Mouse (Mus musculus) stomach, postnatal 0 days (tissue): ENCODE data around the gene Ube3c. TPM values are rescaled to one million over a fixed set of nuclear protein-coding genes. Genes with fewer than 3 reads are reported as not detected.
"Not testable (repeated sequence)": the region's sequence is repeated elsewhere in the genome, so short reads cannot be mapped to it uniquely, and the experiment has no call there.

Experiments used
- ATAC-seq: fragments of 200-750 bp; cut with Nextera tagmentation; 2 replicates; pipeline ENCODE4 v1.8.0; 2017; ENCODE audit not compliant: low FRiP score, low TSS enrichment
- DNase-seq: peaks from one replicate; pipeline ENCODE4 v3.0.0-alpha.2; 2016; ENCODE audit warnings: low spot score
- H3K27ac ChIP-seq: fragments of 300-500 bp; sonication (generic); replicated peaks from 2 replicates; pipeline ENCODE4 v1.5.1; 2014; ENCODE audit warnings: mild to moderate bottlenecking, control low read depth
- H3K27me3 ChIP-seq: fragments of 300-500 bp; sonication (generic); 2 replicates; pipeline ENCODE4 v1.6.1; 2014; ENCODE audit warnings: low read length; ENCODE audit not compliant: control insufficient read depth, insufficient read depth
- H3K36me3 ChIP-seq: fragments of 300-500 bp; sonication (generic); 2 replicates; pipeline ENCODE4 v1.6.1; 2014; ENCODE audit warnings: low read length, mixed read lengths; ENCODE audit not compliant: control insufficient read depth, insufficient read depth
- H3K4me1 ChIP-seq: fragments of 300-500 bp; sonication (generic); replicated peaks from 2 replicates; pipeline ENCODE4 v1.6.1; 2014; ENCODE audit warnings: antibody characterized with exemption; ENCODE audit not compliant: control insufficient read depth, insufficient read depth
- H3K4me2 ChIP-seq: fragments of 300-500 bp; sonication (generic); replicated peaks from 2 replicates; pipeline ENCODE4 v1.6.1; 2014; ENCODE audit warnings: low read depth, mild to moderate bottlenecking, control low read depth, moderate library complexity
- H3K4me3 ChIP-seq: fragments of 300-500 bp; sonication (generic); 2 replicates; pipeline ENCODE4 v1.5.1; 2014; ENCODE audit warnings: low read depth, low read length, control low read depth
- H3K9ac ChIP-seq: fragments of 300-500 bp; sonication (generic); 2 replicates; pipeline ENCODE4 v1.6.1; 2014; ENCODE audit warnings: mild to moderate bottlenecking, low read length, control low read depth, mixed read lengths
- H3K9me3 ChIP-seq: fragments of 300-500 bp; sonication (generic); 2 replicates; pipeline ENCODE4 v1.6.1; 2016; ENCODE audit warnings: low read length; ENCODE audit not compliant: control insufficient read depth
- CTCF ChIP-seq: IDR thresholded peaks from 2 replicates; pipeline ENCODE4 v1.5.1; 2016; ENCODE audit warnings: antibody characterized with exemption, low read depth, mild to moderate bottlenecking, moderate library complexity
- EP300 ChIP-seq: optimal IDR thresholded peaks from 2 replicates; pipeline ENCODE3; 2016; ENCODE audit warnings: antibody characterized with exemption
- WGBS: fragments of 180-500 bp; shearing (Covaris S2); extraction: QIAGEN DNeasy Blood & Tissue Kit; methylation state at CpG from one replicate; pipeline ENCODE4 v1.1.7; 2014; 5-methylcytosine and 5-hydroxymethylcytosine counted together
- polyA plus RNA-seq: library from polyadenylated mRNA; unstranded; fragments of >200 nt; fragmentation: Nextera tagmentation; extraction: Ambion mirVana; gene quantifications from 2 replicates; pipeline ENCODE4 v1.2.1, GENCODE M21; 2015

Gene Ube3c
- polyA plus RNA-seq, 1 experiment from 2014 or later: 13.1 TPM

DNA sequence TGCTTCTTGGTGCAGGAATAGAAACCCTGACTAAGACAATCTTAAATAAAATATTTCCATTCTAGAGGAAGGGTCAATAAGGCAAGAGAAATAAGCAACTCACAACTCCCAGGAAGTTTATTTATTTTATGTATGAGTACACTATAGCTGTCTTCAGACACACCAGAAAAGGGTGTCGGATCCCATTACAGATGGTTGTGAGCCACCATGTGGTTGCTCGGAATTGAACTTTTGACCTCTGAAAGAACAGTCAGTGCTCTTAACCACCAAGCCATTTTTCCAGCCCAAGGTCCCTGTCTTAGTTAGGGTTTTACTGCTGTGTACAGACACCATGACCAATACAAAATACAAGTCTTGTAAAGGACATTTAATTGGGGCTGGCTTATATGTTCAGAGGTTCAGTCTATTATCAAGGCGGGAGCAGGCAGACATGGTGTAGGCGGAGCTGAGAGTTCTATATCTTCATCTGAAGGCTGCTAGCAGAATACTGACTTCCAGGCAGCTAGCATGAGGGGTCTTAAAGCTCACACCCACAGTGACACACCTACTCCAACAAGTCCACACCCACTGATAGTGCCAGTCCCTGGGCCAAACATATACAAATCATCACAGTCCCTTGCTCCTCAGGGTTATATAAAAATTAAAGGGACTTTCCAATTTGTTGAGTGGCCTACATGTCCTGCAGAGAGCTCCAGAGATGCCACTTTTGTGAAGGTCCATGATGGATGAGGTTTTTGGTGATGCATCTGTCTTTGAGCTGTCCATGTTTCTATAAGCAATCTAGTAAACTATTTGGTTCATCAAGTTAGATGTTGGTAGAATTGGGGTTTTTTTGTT, 9.0 kb downstream of the Ube3c start:
- no peak overlapping the region for H3K4me3 ChIP-seq
- H3K4me2 ChIP-seq: no peak overlapping the region
- H3K27me3 ChIP-seq: no peaks in the 10 kb centered on the region
- TF ChIP-seq EP300: no peak
- no peak for TF ChIP-seq CTCF
- H3K27ac ChIP-seq: no peak overlapping the region
- no peak for DNase-seq
- ATAC-seq: no peak
- no peaks in the 10 kb centered on the region for H3K9me3 ChIP-seq
- H3K4me1 ChIP-seq: no peaks in the 10 kb centered on the region
- 88% methylated on average over 4 of the region's 4 CpGs for WGBS
- no peak overlapping the region for H3K9ac ChIP-seq
- H3K36me3 ChIP-seq: 0 out of 2 replicates have a peak, but pooled peaks cover 4% of the 10 kb centered on the region

DNA sequence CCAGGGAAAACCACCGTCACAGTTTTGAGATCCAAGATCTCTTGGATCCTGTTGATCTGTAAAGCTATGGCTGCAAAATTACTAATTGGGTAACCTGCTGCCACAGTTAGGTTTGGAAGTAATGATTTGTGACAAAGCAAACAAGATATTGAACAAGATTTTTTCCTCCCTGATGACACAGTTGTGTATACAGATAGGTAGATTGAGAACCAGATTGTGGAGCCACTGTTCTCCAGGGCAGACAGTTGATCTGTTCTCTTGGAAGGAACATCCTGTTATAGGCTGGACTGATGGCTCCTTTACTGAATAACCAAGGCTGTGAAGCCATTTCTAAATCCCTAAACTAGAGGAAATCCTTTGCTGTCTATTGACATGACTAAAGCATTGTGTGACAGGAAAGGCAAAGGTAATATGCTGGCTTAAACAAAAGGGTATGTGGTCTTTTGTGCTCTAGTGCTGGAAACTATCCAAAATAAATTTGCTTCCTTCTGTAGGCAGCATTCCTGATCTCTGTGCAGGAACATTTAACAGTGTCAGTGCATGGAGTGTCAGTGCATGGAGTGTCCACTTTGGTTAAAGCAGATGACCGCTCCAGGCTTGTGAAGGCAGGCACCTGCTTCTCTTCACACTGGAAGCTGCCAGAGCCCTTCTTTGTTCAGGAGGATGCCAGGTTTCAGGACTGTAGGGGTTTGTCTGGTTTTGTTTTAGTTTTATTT, 15.0 kb downstream of the Ube3c start:
- DNase-seq (no peak), ATAC-seq (no peak)
- Histone ChIP-seq H3K4me2 (no peak overlapping the region), H3K36me3 (0 out of 2 replicates have a peak, but pooled peaks cover 4% of the 10 kb centered on the region), H3K27me3 (no peaks in the 10 kb centered on the region), H3K4me3 (no peak overlapping the region), H3K4me1 (no peaks in the 10 kb centered on the region), H3K9ac (no peak overlapping the region), H3K27ac (no peak overlapping the region), H3K9me3 (no peaks in the 10 kb centered on the region)
- TF ChIP-seq EP300 (no peak), CTCF (no peak)
- WGBS: 51% methylated on average over 2 of the region's 2 CpGs

DNA sequence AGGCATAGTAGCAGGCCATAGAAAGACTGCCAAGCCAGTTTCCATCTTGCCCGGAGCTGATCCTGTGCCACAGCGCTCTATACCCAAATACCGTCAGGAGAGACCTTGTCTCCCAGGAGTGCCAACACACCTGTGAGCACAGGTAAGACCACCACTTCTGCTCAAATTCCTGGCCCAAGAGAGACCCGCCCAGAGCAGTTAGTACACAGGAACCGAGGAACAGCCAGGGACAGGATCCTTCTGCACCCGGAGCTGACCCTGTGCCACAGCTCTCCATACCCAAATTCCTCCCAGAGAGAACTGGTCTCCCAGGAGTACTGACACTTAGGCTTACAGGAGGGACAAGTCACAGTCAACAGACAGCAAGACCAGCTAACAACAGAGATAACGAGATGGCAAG, 23.1 kb downstream of the Ube3c start:
- not testable (repeated sequence) for H3K4me3 ChIP-seq, H3K27ac ChIP-seq, H3K4me2 ChIP-seq, H3K9me3 ChIP-seq, H3K4me1 ChIP-seq, H3K27me3 ChIP-seq, H3K9ac ChIP-seq, ATAC-seq, DNase-seq
- peaks cover 12% of the 10 kb centered on the region for H3K36me3 ChIP-seq
- 99% methylated on average over 7 of the region's 7 CpGs for WGBS

DNA sequence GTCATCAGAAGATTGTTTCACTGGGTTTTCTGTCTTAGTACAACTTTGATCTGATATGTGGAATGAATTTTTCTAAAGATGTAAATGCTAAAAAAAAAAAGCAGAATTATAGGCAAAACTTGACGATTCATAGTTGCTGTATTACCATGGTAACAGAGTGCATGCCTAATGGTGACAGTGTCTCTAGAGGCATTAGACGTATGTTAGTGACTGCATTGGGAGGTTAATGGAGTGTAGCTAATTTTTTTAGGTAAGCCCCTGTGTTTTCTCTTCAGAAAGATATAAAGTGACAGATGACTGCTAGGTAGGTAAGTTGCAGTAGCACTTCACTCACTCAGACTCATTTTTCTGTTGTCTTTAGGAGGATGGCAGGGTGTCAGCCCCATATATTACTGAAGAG, 37.5 kb downstream of the Ube3c start:
- ATAC-seq: no peak
- no peak overlapping the region for H3K4me2 ChIP-seq
- no peak overlapping the region for H3K4me3 ChIP-seq
- no peaks in the 10 kb centered on the region for H3K4me1 ChIP-seq
- no peak overlapping the region for H3K9ac ChIP-seq
- H3K27ac ChIP-seq: no peak overlapping the region
- TF ChIP-seq EP300: no peak
- no peak for TF ChIP-seq CTCF
- DNase-seq: no peak
- H3K9me3 ChIP-seq: no peaks in the 10 kb centered on the region
- 78% methylated on average over 2 of the region's 2 CpGs for WGBS
- no peaks in the 10 kb centered on the region for H3K27me3 ChIP-seq
- peaks cover 10% of the 10 kb centered on the region; the same call in 1 of the 2 replicates for H3K36me3 ChIP-seq

DNA sequence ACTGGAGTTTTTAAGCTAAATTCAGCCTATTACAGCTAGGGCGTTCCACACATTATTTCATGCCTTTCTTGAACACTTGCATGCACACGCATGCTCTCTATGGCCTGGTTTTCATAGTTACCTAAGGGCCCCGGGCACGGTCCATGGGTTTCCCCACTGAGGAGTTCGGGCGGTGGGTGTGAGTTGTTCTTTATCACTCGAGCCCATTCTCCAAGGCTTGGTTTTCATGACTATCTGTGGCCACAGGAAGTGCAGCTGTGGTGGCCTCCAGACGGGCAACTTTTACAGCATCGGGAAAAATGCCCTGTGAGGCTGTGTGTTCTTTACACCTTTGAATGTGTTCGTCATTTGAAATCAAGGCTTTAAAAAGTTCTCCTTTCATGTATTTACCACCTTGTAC, 56.6 kb downstream of the Ube3c start:
- Histone ChIP-seq H3K27ac (no peak overlapping the region), H3K9me3 (no peaks in the 10 kb centered on the region), H3K9ac (no peak overlapping the region), H3K4me3 (no peak overlapping the region), H3K4me2 (no peak overlapping the region), H3K27me3 (no peaks in the 10 kb centered on the region), H3K4me1 (no peaks in the 10 kb centered on the region), H3K36me3 (peaks cover 7% of the 10 kb centered on the region; the same call in 1 of the 2 replicates)
- 90% methylated on average over 10 of the region's 10 CpGs for WGBS
- DNase-seq (no peak), ATAC-seq (no peak)
- TF ChIP-seq EP300: no peak
- TF ChIP-seq CTCF: no peak

DNA sequence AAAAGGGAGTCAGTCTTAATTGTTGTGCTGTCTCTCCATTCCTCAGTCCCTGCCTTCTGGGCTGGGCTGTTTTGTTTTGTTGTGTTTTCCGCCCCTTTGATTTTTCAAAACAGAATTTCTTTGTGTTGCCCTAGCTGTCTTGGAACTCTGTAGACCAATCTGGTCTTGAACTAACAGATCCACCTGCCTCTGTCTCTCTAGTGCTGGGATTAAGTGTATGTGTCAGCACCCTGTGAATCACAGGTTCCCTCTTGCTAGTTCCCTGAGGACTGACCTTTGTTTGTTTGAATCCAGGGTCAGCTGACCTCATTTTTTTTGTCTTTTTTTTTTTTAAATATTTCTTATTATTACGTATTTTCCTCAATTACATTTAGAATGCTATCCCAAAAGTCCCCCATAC, 60.9 kb downstream of the Ube3c start:
- Histone ChIP-seq H3K4me1 (no peaks in the 10 kb centered on the region), H3K9me3 (no peaks in the 10 kb centered on the region), H3K9ac (no peak overlapping the region), H3K27ac (no peak overlapping the region), H3K4me2 (no peak overlapping the region), H3K4me3 (no peak overlapping the region), H3K27me3 (no peaks in the 10 kb centered on the region), H3K36me3 (0 out of 2 replicates have a peak, but pooled peaks cover 11% of the 10 kb centered on the region)
- ATAC-seq (no peak), DNase-seq (no peak)
- 92% methylated on average over 2 of the region's 2 CpGs for whole genome bisulfite sequencing
- TF ChIP-seq CTCF (no peak), EP300 (no peak)
